Mouse (Mus musculus) liver, embryonic 14.5 days (tissue): ENCODE data around the gene Kctd3. TPM values are rescaled to one million over a fixed set of nuclear protein-coding genes. Genes with fewer than 3 reads are reported as not detected.

Experiments used
- ATAC-seq: fragments of 200-750 bp; cut with Nextera tagmentation; 2 replicates; pipeline ENCODE4 v1.8.0; 2017; ENCODE audit warnings: moderate number of reproducible peaks, mild to moderate bottlenecking, moderate library complexity; ENCODE audit not compliant: insufficient read depth
- DNase-seq, 3 experiments: peaks; one replicate each; pipeline ENCODE4 v3.0.0-alpha.2; 2012 to 2013; ENCODE audit warnings: low read depth in 3 of 3, low spot score in 3 of 3
- H3K27ac ChIP-seq: fragments of 300-500 bp; sonication (generic); 2 replicates; pipeline ENCODE4 v1.5.1; 2014; ENCODE audit warnings: moderate library complexity, mild to moderate bottlenecking, control low read depth, inconsistent platforms
- H3K27me3 ChIP-seq: fragments of 300-500 bp; sonication (generic); 2 replicates; pipeline ENCODE4 v1.6.1; 2014; ENCODE audit warnings: mild to moderate bottlenecking, low read length, moderate library complexity; ENCODE audit not compliant: control insufficient read depth, insufficient read depth
- H3K36me3 ChIP-seq: fragments of 300-500 bp; sonication (generic); replicated peaks from 2 replicates; pipeline ENCODE4 v1.6.1; 2014; ENCODE audit warnings: low read depth; ENCODE audit not compliant: control insufficient read depth, insufficient read depth
- H3K4me1 ChIP-seq, 2 experiments: fragments of 200-500 bp in 1 of 2; fragments of 300-500 bp in 1 of 2; sonication (generic) in 1 of 2; replicated peaks; 2 replicates each; pipeline ENCODE4 v1.6.1; 2012 to 2014; ENCODE audit warnings: antibody characterized with exemption in 1 of 2, inconsistent platforms in 1 of 2, low read length in 1 of 2; ENCODE audit not compliant: control insufficient read depth in 2 of 2, insufficient read depth in 2 of 2
- H3K4me2 ChIP-seq: fragments of 300-500 bp; sonication (generic); 2 replicates; pipeline ENCODE4 v1.6.1; 2014; ENCODE audit warnings: low read depth, mild to moderate bottlenecking, control low read depth, moderate library complexity
- H3K4me3 ChIP-seq, 2 experiments: fragments of 200-500 bp in 1 of 2; fragments of 300-500 bp in 1 of 2; sonication (generic) in 1 of 2; 2 replicates each; pipeline ENCODE4 v1.5.1; 2012 to 2014; ENCODE audit warnings: low read depth in 2 of 2, low read length in 2 of 2, mild to moderate bottlenecking in 2 of 2, control low read depth in 1 of 2, inconsistent platforms in 1 of 2, moderate library complexity in 1 of 2; ENCODE audit not compliant: insufficient read depth in 1 of 2
- H3K9ac ChIP-seq: fragments of 300-500 bp; sonication (generic); replicated peaks from 2 replicates; pipeline ENCODE4 v1.6.1; 2014; ENCODE audit warnings: mild to moderate bottlenecking, control low read depth, moderate library complexity
- H3K9me3 ChIP-seq: fragments of 300-500 bp; sonication (generic); 2 replicates; pipeline ENCODE4 v1.6.1; 2016; ENCODE audit warnings: low read length, mixed read lengths; ENCODE audit not compliant: control insufficient read depth
- CTCF ChIP-seq: IDR thresholded peaks from 2 replicates; pipeline ENCODE4 v1.5.1; 2016; ENCODE audit warnings: antibody characterized with exemption, low read depth, control low read depth
- EP300 ChIP-seq: IDR thresholded peaks from 2 replicates; pipeline ENCODE4 v1.6.1; 2016; ENCODE audit warnings: antibody characterized with exemption, low read depth
- WGBS: fragments of 180-500 bp; shearing (Covaris S2); extraction: QIAGEN DNeasy Blood & Tissue Kit; methylation state at CpG from one replicate; pipeline ENCODE4 v1.1.7; 2014; ENCODE audit not compliant: insufficient replicate concordance; 5-methylcytosine and 5-hydroxymethylcytosine counted together
- polyA plus RNA-seq, 2 experiments: library from polyadenylated mRNA; depleted of rRNA in 1 of 2; stranded (reverse) in 1 of 2; unstranded in 1 of 2; fragments of >200 nt; fragmentation: Nextera tagmentation in 1 of 2; extraction: Ambion mirVana in 1 of 2; gene quantifications; 2 replicates each; pipeline versions ENCODE4 v1.2.1 to v1.2.3; 2012 to 2014

The Kctd3 gene
- polyA plus RNA-seq, 2 experiments: 8.9 to 15.8 TPM

- 55% methylated on average over 4 of the region's 4 CpGs for WGBS
- no peak for TF ChIP-seq EP300
- TF ChIP-seq CTCF: no peak
- ATAC-seq: no peak
- Histone ChIP-seq H3K9me3 (no peaks in the 10 kb centered on the region), H3K4me3 (no peak overlapping the region), H3K4me1 (no peaks in the 10 kb centered on the region), H3K27me3 (no peaks in the 10 kb centered on the region), H3K9ac (no peak overlapping the region), H3K36me3 (no peaks in the 10 kb centered on the region), H3K4me2 (no peak overlapping the region), H3K27ac (no peak overlapping the region)
- DNase-seq: no peak
Observed at GRCm38 (mm10) chr1:189052189-189052588, 44.5 kb upstream of the Kctd3 start.

GRCm38 (mm10) chr1:189050122-189050521 is 42.5 kb upstream of the Kctd3 start:
- no peaks in the 10 kb centered on the region for H3K36me3 ChIP-seq
- ATAC-seq (no peak), DNase-seq (no peak)
- no peaks in the 10 kb centered on the region for H3K27me3 ChIP-seq
- H3K9ac ChIP-seq: no peak overlapping the region
- H3K4me2 ChIP-seq: no peak overlapping the region
- H3K9me3 ChIP-seq: no peaks in the 10 kb centered on the region
- no peak overlapping the region for H3K4me3 ChIP-seq
- TF ChIP-seq CTCF (no peak), EP300 (no peak)
- 59% methylated on average over 3 of the region's 3 CpGs for WGBS
- no peak overlapping the region for H3K27ac ChIP-seq
- no peaks in the 10 kb centered on the region for H3K4me1 ChIP-seq

DNA sequence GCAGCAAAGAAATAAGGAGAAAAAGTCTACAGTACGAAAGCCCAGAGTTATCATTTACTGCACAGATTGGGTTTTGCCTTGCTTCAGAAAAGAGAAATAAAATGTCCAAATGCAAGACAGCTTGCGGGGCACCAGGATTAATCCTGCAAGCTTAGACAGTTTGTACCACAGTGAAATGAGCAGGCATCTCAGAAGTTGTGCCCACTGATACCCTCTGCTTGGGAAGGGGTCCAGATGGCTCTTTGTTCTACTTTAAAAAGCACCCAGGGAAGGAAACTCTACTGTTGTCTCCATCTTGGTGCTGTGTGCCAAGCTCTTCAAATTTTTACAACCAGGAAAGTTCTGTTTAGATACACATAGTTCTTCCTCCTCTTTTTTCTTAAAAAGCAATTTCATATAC is 40.7 kb upstream of the Kctd3 start:
- DNase-seq (no peak), ATAC-seq (no peak)
- H3K27me3 ChIP-seq: no peaks in the 10 kb centered on the region
- no peak overlapping the region for H3K4me3 ChIP-seq
- no peaks in the 10 kb centered on the region for H3K9me3 ChIP-seq
- WGBS: 69% methylated on average over 2 of the region's 2 CpGs
- H3K9ac ChIP-seq: no peak overlapping the region
- no peaks in the 10 kb centered on the region for H3K4me1 ChIP-seq
- H3K27ac ChIP-seq: no peak overlapping the region
- no peak overlapping the region for H3K4me2 ChIP-seq
- H3K36me3 ChIP-seq: no peaks in the 10 kb centered on the region
- TF ChIP-seq CTCF (no peak), EP300 (no peak)

DNA sequence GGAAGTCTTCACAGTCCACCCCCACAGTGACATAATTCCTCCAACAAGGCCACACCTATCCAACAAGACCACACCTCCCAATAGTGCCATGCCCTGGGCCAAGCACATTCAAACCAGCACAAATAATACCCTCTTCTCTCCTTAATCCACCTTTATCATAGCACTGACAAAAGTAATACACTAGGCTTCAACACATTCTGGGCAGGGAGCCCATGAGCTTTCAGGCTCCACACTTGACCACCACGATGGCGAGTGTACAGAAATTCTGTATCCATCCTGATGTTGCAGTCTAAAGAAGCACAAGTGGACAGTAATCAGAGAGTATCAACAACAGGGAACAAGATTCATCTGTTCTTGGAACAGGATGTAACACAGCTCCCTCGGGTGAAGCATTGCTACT is 40.3 kb upstream of the Kctd3 start:
- DNase-seq (no peak), ATAC-seq (no peak)
- Histone ChIP-seq H3K4me3 (no peak overlapping the region), H3K4me1 (no peaks in the 10 kb centered on the region), H3K27me3 (no peaks in the 10 kb centered on the region), H3K9me3 (no peaks in the 10 kb centered on the region), H3K27ac (no peak overlapping the region), H3K36me3 (no peaks in the 10 kb centered on the region), H3K9ac (no peak overlapping the region), H3K4me2 (no peak overlapping the region)
- 56% methylated on average over 3 of the region's 3 CpGs for WGBS
- TF ChIP-seq CTCF: no peak
- TF ChIP-seq EP300: no peak

- no peaks in the 10 kb centered on the region for H3K4me1 ChIP-seq
- no peak overlapping the region for H3K27ac ChIP-seq
- H3K36me3 ChIP-seq: no peaks in the 10 kb centered on the region
- DNase-seq: no peak
- no peak overlapping the region for H3K9ac ChIP-seq
- WGBS: 36% methylated on average over 3 of the region's 3 CpGs
- no peak for TF ChIP-seq CTCF
- TF ChIP-seq EP300: no peak
- ATAC-seq: no peak
- H3K4me3 ChIP-seq: no peak overlapping the region
- H3K9me3 ChIP-seq: no peaks in the 10 kb centered on the region
- no peaks in the 10 kb centered on the region for H3K27me3 ChIP-seq
- no peak overlapping the region for H3K4me2 ChIP-seq
Observed at GRCm38 (mm10) chr1:189046831-189047230, 39.2 kb upstream of the Kctd3 start.
